Mouse (Mus musculus) layer of hippocampus, adult 8-10 months (tissue): ENCODE measurements at regions not wholly inside any gene's neighbourhood (a gene's known extent, or its start where the extent isn't known, plus 50 kb on each side); places are given as distances from the start of the nearest gene placed in this dataset.

Experiments used
- DNase-seq, 2 experiments: peaks; one replicate each; pipeline ENCODE4 v3.0.0; 2022; ENCODE audit warnings: low spot score in 2 of 2

- no peak for DNase-seq
These were observed 940.6 kb downstream of the Kcna4 start for GRCm38 (mm10) chr2:108231054-108231453.

- peak in 1 of 2 experiments; percentile 2 for DNase-seq
These were observed 941.5 kb downstream of the Kcna4 start for GRCm38 (mm10) chr2:108231924-108232323.

- DNase-seq = no peak
These were observed 946.0 kb downstream of the Kcna4 start for GRCm38 (mm10) chr2:108236286-108236988.
